Mouse (Mus musculus) kidney, adult 2 months (tissue): Measurements from ENCODE around the gene Rnf222. TPM values are rescaled to one million over a fixed set of nuclear protein-coding genes. Genes with fewer than 3 reads are reported as not detected.

ENCODE experiments used
- DNase-seq: peaks from one replicate; pipeline ENCODE4 v3.0.0; 2021
- H3K27ac ChIP-seq: fragments of 200-500 bp; 2 replicates; pipeline ENCODE4 v1.5.1; 2012; ENCODE audit warnings: low read depth, low read length, control low read depth, inconsistent platforms; ENCODE audit not compliant: insufficient read depth
- H3K27me3 ChIP-seq: fragments of 200-500 bp; replicated peaks from 2 replicates; pipeline ENCODE4 v1.6.1; 2012; ENCODE audit warnings: mild to moderate bottlenecking, moderate library complexity, low read length, inconsistent platforms; ENCODE audit not compliant: control insufficient read depth, insufficient read depth
- H3K36me3 ChIP-seq: fragments of 200-500 bp; 2 replicates; pipeline ENCODE4 v1.6.1; 2012; ENCODE audit warnings: mild to moderate bottlenecking, moderate library complexity, low read length, inconsistent platforms; ENCODE audit not compliant: control insufficient read depth, insufficient read depth
- H3K4me1 ChIP-seq: fragments of 200-500 bp; 2 replicates; pipeline ENCODE4 v1.6.1; 2011; ENCODE audit warnings: low read length; ENCODE audit not compliant: control insufficient read depth, insufficient read depth
- H3K4me3 ChIP-seq: fragments of 200-500 bp; 2 replicates; pipeline ENCODE4 v1.5.1; 2011; ENCODE audit warnings: mild to moderate bottlenecking, low read depth, low read length, control low read depth; ENCODE audit not compliant: insufficient read depth
- CTCF ChIP-seq: fragments of 200-500 bp; conservative IDR thresholded peaks from 2 replicates; pipeline ENCODE4 v1.5.1; 2011; ENCODE audit warnings: low read depth, mild to moderate bottlenecking, control low read depth, low read length, moderate library complexity, mixed read lengths; ENCODE audit not compliant: insufficient read depth, insufficient read length
- POLR2A ChIP-seq: fragments of 200-500 bp; IDR thresholded peaks from one replicate; pipeline ENCODE4 v1.6.1; 2011; ENCODE audit warnings: low read depth, low read length, control low read depth
- WGBS: fragments of 180-500 bp; shearing (Covaris S2); methylation state at CpG from one replicate; pipeline ENCODE4 v1.1.7; 2018; 5-methylcytosine and 5-hydroxymethylcytosine counted together
- polyA plus RNA-seq: library from polyadenylated mRNA; depleted of rRNA; stranded (reverse); fragments of >200 nt; gene quantifications from 2 replicates; pipeline ENCODE4 v1.2.3, GENCODE M21; 2012; rRNA removed

The Rnf222 gene
- 0.07 and 0.13 TPM in 2 replicates for polyA plus RNA-seq

- WGBS = 42% methylated on average over 6 of the region's 6 CpGs
- no peak for TF ChIP-seq CTCF
- TF ChIP-seq POLR2A = no peak
Measured at GRCm38 (mm10) chr11:68888253-68888652, at the start of gene Rnf222. Gene Rnf222, plus strand, starts transcription at chr11:68888553.

GRCm38 (mm10) chr11:68839606-68840005 is 48.7 kb upstream of the Rnf222 start:
- H3K4me3 ChIP-seq = no peak overlapping the region
- 72% methylated on average over 5 of the region's 5 CpGs for WGBS
- H3K27ac ChIP-seq = no peak overlapping the region
- peaks cover 3% of the 10 kb centered on the region; the same call in 1 of the 2 replicates for H3K4me1 ChIP-seq
- no peak for TF ChIP-seq POLR2A
- no peak for TF ChIP-seq CTCF
- no peak for DNase-seq
- peaks cover 36% of the 10 kb centered on the region for H3K36me3 ChIP-seq
- H3K27me3 ChIP-seq = no peaks in the 10 kb centered on the region

More at GRCm38 (mm10) chr11:68888253-68888652, at the start of gene Rnf222:
- no peak for DNase-seq
- H3K4me1 ChIP-seq = no peaks in the 10 kb centered on the region
- H3K36me3 ChIP-seq = no peaks in the 10 kb centered on the region
- H3K27me3 ChIP-seq = no peaks in the 10 kb centered on the region
- no peak within 1 kb of the TSS for H3K4me3 ChIP-seq
- no peak within 1 kb of the TSS for H3K27ac ChIP-seq

- WGBS = 34% methylated on average over 7 of the region's 7 CpGs
- peaks cover 1% of the 10 kb centered on the region; the same call in 1 of the 2 replicates for H3K36me3 ChIP-seq
- H3K27me3 ChIP-seq = no peaks in the 10 kb centered on the region; the same call in 1 of the 2 replicates
- DNase-seq = peak; percentile 76
- peak overlapping the region; percentile 65 for H3K4me3 ChIP-seq
- H3K4me1 ChIP-seq = peaks cover 46% of the 10 kb centered on the region
- peak overlapping the region; percentile 98 for H3K27ac ChIP-seq
- TF ChIP-seq POLR2A (no peak), CTCF (no peak)
Measured at GRCm38 (mm10) chr11:68850862-68851261, 37.5 kb upstream of the Rnf222 start.

GRCm38 (mm10) chr11:68851644-68852485 is 36.5 kb upstream of the Rnf222 start:
- 2% methylated on average over 13 of the region's 13 CpGs for WGBS
- Histone ChIP-seq H3K36me3 (peaks cover 1% of the 10 kb centered on the region; the same call in 1 of the 2 replicates), H3K4me1 (peaks cover 40% of the 10 kb centered on the region), H3K4me3 (peak overlapping the region; percentile 80), H3K27me3 (no peaks in the 10 kb centered on the region; the same call in 1 of the 2 replicates), H3K27ac (peak overlapping the region; percentile 98)
- peak; percentile 78 for DNase-seq
- TF ChIP-seq CTCF = no peak
- TF ChIP-seq POLR2A = peak; percentile 3

GRCm38 (mm10) chr11:68852486-68852901 is 35.9 kb upstream of the Rnf222 start:
- no peaks in the 10 kb centered on the region; the same call in 1 of the 2 replicates for H3K27me3 ChIP-seq
- DNase-seq = peak; percentile 80
- peak overlapping the region; percentile 80 for H3K4me3 ChIP-seq
- no peaks in the 10 kb centered on the region; the same call in 1 of the 2 replicates for H3K36me3 ChIP-seq
- H3K27ac ChIP-seq = peak overlapping the region; percentile 98
- WGBS = under 1% methylated on average over 34 of the region's 36 CpGs
- TF ChIP-seq POLR2A (no peak), CTCF (no peak)
- H3K4me1 ChIP-seq = peaks cover 37% of the 10 kb centered on the region

GRCm38 (mm10) chr11:68852932-68853409 is 35.4 kb upstream of the Rnf222 start:
- DNase-seq = peak; percentile 100
- no peak for TF ChIP-seq CTCF
- TF ChIP-seq POLR2A = peak; percentile 94
- Histone ChIP-seq H3K4me3 (peak overlapping the region; percentile 80), H3K27me3 (no peaks in the 10 kb centered on the region), H3K36me3 (no peaks in the 10 kb centered on the region; the same call in 1 of the 2 replicates), H3K27ac (peak overlapping the region; percentile 98), H3K4me1 (peaks cover 33% of the 10 kb centered on the region)
- WGBS = 1% methylated on average over 41 of the region's 42 CpGs
